Mouse (Mus musculus) lung, postnatal 14 days (tissue): ENCODE results near the gene Ddc.

ENCODE experiments used
- DNase-seq: peaks from one replicate; pipeline ENCODE4 v3.0.0; 2021

Ddc gene

GRCm38 (mm10) chr11:11897645-11898357 lies at the start of gene Ddc:
TSS of gene Ddc (minus strand) at chr11:11898144.
- DNase-seq = no peak

- no peak for DNase-seq
Observed at GRCm38 (mm10) chr11:11945766-11946165, 47.8 kb upstream of the Ddc start.

- no peak for DNase-seq
Observed at GRCm38 (mm10) chr11:11944814-11945213, 46.9 kb upstream of the Ddc start.

- no peak for DNase-seq
Observed at GRCm38 (mm10) chr11:11944082-11944349, 46.1 kb upstream of the Ddc start.

GRCm38 (mm10) chr11:11943240-11944081 lies 45.5 kb upstream of the Ddc start:
- DNase-seq = no peak

GRCm38 (mm10) chr11:11942320-11943217 lies 44.6 kb upstream of the Ddc start:
- no peak for DNase-seq

GRCm38 (mm10) chr11:11940833-11941681 lies 43.1 kb upstream of the Ddc start:
- no peak for DNase-seq

GRCm38 (mm10) chr11:11939611-11940010 lies 41.7 kb upstream of the Ddc start:
- no peak for DNase-seq

GRCm38 (mm10) chr11:11938591-11938990 lies 40.6 kb upstream of the Ddc start:
- no peak for DNase-seq

GRCm38 (mm10) chr11:11937340-11938030 lies 39.5 kb upstream of the Ddc start:
- no peak for DNase-seq

- DNase-seq = no peak
Observed at GRCm38 (mm10) chr11:11934808-11935207, 36.9 kb upstream of the Ddc start.

- DNase-seq = no peak
Observed at GRCm38 (mm10) chr11:11932102-11932789, 34.3 kb upstream of the Ddc start.

GRCm38 (mm10) chr11:11931688-11932087 lies 33.7 kb upstream of the Ddc start:
- DNase-seq = no peak

GRCm38 (mm10) chr11:11930527-11930926 lies 32.6 kb upstream of the Ddc start:
- no peak for DNase-seq

- DNase-seq = no peak
Observed at GRCm38 (mm10) chr11:11929059-11929458, 31.1 kb upstream of the Ddc start.

- no peak for DNase-seq
Observed at GRCm38 (mm10) chr11:11928586-11928985, 30.6 kb upstream of the Ddc start.

- no peak for DNase-seq
Observed at GRCm38 (mm10) chr11:11923900-11924299, 26.0 kb upstream of the Ddc start.

GRCm38 (mm10) chr11:11923345-11923744 lies 25.4 kb upstream of the Ddc start:
- no peak for DNase-seq

GRCm38 (mm10) chr11:11922106-11922505 lies 24.2 kb upstream of the Ddc start:
- DNase-seq = no peak

GRCm38 (mm10) chr11:11907703-11908413 lies 9.9 kb upstream of the Ddc start:
- peak; percentile 36 for DNase-seq

- DNase-seq = no peak
Observed at GRCm38 (mm10) chr11:11905518-11905917, 7.6 kb upstream of the Ddc start.
